Mouse (Mus musculus): Measurements from ENCODE around the gene Rmnd5a. TPM values are rescaled to one million over a fixed set of nuclear protein-coding genes. Genes with fewer than 3 reads are reported as not detected.

Rmnd5a gene
- total RNA-seq, 2 experiments from 2014 or later = 51.5 to 129 TPM

DNA sequence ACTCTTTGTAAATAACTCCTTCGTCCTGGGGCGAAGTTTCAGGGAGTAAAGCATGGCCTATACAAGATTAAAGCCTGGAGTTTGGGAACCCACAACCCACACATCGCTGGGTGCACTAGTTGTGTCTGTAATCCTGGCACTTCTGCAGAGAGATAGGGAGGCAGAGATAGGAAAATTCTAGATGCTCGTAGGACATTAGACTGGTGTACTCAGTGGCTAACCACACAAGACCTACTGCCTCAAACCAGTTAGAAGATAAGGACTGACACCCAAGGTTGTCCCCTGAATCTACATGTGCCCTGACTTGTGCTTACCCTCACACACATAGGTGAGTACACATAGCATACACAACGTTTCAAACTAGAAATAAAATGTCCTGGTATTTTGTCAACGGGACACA lies 5.1 kb upstream of the Rmnd5a start:
- no peak for ATAC-seq (replicated peaks; ENCODE audit: low FRiP score, poor library complexity, severe bottlenecking)

DNA sequence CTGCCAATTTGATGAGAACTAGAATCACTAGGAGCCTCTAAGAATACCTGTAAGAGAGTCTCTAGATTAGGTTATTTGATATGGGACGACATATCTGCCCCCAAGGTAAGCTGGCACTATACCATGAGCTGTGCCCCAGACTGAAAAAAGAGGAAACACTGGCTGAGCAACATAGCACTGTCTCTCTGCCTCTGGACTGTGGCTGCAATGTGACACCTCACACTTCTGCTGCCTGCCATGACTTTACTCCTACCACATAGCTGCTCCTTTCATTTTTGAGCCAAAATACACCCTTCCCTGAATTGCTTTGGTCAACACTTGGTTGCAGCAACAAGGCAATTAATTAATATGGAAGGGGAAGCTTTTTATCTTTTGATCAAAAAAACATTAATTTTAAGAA lies 4.3 kb upstream of the Rmnd5a start:
- ATAC-seq (replicated peaks; ENCODE audit: low FRiP score, poor library complexity, severe bottlenecking) = no peak

DNA sequence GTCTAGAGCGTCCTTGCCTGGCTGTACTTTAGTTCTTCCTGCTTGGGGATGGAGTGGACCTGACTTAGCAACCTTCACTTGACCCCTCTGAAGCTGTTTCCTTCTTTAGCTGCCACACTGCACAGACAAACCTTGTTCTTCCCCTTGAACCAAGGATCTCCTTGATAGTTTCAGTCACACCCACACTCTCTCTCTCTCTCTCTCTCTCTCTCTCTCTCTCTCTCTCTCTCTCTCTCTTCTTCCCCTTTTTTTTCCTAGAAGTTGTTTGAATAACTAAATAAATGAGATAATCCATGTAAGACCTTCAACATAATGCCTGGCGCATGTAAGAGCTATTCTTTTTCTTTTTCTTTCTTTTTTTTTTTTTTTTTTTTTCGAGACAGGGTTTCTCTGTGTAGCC lies 1.7 kb upstream of the Rmnd5a start:
- no peak for ATAC-seq (replicated peaks; ENCODE audit: low FRiP score, poor library complexity, severe bottlenecking)

DNA sequence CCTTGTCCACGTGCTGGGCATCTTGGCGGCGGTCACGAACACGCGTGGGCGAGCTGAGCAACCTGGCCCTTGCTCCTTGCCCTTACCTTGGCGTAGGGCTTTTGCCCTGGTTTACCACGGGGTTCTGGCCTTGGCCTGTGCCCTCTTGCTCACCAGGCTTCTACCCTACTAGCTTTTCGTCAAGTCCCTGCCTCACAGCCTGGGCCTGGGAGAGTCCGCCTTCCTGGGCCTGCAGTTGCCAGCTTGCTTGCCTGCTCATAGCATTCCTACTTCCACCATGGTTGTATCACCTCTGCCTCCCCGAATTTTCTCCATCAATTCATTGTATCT lies 779 bp upstream of the Rmnd5a start:
- no peak for ATAC-seq (replicated peaks; ENCODE audit: low FRiP score, poor library complexity, severe bottlenecking)

DNA sequence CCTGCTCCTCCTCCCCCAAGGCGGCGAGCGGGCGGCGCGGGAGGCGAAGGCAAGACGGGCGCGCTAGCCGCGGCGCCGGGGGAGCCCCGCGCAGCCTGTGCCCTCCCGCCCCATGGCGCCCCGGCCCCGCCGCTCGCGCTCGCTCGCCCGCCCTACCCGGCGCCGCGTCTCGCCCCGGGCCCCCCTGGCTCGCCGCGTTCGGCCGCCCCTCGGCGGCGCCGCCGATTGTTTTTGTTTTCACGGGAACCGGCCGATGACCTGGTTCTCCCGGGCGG lies 283 bp downstream of the Rmnd5a start:
- ATAC-seq (replicated peaks; ENCODE audit: low FRiP score, poor library complexity, severe bottlenecking) = no peak

DNA sequence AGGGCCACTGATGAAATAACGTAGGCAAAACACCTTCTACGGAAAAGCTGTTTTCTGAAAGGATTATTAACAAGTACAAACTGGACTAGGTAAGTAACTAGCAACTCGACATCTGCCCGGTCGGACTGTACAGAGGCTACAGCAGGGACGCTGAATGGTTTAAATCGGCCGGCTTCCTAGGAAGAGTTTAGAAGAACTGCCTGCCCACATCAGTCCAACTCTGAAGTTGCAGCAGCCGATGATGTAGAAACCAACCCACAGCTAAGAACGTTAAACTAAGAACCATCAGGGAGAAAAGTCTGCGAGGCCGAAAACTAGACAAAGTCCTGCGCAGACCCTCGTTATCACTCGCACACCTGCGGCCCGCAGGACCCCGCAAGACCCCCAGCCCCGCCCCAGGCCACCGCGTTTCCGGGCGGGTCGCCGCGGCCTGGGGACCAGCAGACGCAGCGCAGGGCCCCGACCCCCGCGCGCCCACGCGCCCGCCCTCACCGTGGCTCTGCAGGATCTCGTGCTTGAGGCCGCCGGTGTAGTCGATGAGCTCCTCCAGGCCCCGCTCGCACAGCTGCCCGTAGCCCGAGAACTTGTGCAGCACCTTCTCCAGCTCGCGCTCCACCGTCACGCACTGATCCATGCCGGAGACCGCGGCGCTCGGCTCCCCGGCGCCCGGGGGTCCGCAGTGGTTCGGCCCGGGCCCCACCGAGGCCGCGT lies 776 bp downstream of the Rmnd5a start:
- ATAC-seq (replicated peaks; ENCODE audit: low FRiP score, poor library complexity, severe bottlenecking) = no peak

DNA sequence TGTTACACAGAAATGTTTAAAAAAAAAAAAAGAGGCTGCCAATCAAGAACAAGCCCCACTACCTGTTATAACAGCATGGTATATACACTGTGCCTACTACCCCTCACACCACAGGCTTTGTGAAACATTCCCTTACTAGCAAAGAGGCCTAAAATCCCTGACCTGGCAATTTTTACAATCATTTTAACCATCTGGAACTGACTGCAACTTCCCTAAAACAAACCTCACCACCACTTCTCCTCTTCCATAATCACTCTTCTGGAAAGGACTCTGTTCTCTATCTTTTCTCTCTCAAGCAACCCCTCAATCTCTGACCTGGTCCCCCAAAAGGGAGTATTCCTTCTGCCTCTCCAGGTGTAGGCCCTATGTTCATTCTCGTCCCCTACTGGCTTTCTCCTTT lies 2.4 kb downstream of the Rmnd5a start:
- no peak for ATAC-seq (replicated peaks; ENCODE audit: low FRiP score, poor library complexity, severe bottlenecking)

DNA sequence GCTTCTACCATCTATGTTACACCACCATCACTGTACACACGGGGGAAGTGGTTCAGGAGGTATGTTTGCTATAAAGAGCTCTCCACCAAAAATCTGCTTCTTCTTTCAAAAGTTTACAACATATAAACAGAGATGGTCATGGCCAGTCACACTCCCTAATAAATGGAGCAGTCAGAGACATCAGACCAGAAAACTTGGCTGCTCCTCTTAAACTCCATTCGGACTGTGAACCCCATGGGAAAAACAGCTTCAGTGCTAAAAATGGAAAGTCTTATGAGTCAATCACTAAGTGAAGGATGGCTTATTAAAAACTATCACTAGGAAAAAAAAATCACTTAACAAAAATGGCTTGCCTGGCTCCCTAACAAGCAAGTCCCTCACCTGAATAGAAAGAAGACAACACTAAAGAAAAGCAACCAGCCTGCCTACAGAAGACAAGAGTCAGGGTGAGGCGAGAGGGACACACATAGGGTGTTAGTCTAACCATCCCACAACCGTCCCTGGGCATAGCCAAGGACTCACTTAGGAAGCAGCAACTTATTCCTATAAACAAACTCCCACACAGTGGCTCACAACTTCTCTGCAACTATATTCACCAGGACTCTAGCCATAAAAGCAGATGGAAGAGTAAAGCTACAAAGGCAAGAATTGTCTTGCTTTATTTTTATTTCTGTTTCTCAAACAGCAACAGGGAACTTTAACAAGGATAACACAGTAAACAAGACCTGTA lies 12.3 kb downstream of the Rmnd5a start:
- ATAC-seq (replicated peaks; ENCODE audit: low FRiP score, poor library complexity, severe bottlenecking) = no peak

DNA sequence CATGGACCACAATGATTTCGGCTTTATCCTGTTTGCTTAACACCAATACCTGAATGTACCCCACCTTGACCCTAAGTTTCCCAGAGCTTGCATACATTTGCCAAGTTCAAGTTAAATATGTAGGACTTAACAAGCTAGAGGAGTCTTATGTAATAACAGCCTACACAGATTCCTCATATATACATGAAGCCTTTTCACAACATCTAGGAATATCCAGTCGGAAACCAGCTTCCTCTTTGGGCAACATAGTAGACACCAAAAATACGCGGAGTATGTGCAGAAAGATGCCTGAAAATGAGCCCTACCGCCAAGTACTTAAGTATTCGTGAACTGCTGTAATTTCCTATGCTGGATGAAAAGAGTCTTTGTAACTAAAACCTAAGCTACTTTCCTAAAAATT lies 14.8 kb downstream of the Rmnd5a start:
- ATAC-seq (replicated peaks; ENCODE audit: low FRiP score, poor library complexity, severe bottlenecking) = no peak

DNA sequence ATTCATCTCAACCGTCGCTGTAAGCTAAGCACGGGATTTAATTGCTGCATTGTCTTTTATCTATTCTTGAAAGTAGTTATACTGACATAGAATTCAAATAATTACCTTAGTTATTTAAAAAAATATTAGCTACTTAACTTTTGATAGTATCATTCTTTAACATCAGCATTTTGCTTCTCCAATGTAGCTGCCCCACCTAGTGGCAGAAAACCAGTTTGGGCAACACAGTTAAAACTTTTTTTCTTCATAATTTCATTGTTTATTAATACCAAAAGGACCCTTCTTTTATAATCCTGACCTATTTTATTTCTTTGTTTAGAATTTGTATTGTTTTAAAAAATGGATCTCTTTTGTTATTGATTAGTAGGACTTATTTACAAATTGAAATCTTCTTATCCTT lies 17.3 kb downstream of the Rmnd5a start:
- no peak for ATAC-seq (replicated peaks; ENCODE audit: low FRiP score, poor library complexity, severe bottlenecking)

DNA sequence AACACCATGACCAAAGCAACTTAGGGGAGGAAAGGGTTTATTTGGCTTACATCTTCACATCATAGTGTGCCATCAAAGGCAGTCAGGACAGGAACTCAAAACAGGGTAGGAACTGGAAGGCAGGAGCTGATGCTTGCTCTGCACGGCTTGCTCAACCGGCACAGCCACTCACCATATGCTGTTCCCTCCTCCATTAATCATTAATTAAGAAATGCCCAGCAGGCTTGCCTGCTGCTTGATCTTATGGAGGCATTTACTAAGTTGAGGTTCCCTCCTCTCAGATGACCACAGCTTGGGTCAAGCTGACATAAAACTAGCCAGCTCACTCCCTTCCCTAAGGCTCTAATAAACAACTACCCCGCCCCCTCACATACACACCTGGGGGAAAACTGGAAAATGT lies 18.3 kb downstream of the Rmnd5a start:
- 0 out of 2 replicates have a peak, but pooled peaks have one; percentile 28 for ATAC-seq (replicated peaks; ENCODE audit: low FRiP score, poor library complexity, severe bottlenecking)

DNA sequence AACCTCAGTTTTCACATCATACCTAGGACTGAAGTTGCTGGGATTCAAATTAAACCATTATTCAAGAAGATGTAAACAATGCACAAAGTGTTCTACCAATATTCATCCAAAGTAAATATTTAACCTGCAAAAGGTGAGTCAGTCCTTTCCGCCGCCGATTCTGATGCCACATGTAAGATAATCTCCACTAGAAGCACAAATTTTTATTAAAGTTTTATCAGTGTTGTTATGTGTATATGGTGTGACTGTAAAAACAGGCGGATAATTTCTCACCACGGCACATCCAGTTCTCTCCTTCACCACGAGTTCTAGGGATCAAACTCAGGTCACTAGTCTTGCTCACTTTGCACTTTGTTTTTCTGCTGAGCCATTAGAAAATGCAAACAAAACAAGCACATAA lies 19.6 kb downstream of the Rmnd5a start:
- no peak for ATAC-seq (replicated peaks; ENCODE audit: low FRiP score, poor library complexity, severe bottlenecking)

DNA sequence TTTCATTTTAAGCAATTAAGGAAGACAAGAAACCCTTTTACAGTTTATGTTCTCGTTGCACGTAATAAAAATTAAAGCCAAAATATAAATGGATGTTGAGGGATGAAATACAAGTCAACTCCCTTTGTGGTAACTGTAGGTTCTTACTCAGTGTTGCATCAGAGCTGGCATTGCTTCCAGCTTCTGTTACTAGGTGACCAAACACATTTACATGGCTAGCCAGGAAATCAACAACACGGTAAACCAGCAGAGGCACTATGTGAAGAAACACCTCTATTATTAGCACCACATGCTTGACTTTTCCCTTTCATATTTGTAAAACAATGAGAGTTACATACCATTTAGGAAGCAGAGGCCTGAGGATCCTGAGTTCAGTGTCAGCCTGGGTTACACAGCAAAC lies 21.6 kb downstream of the Rmnd5a start:
- ATAC-seq (replicated peaks; ENCODE audit: low FRiP score, poor library complexity, severe bottlenecking) = no peak

DNA sequence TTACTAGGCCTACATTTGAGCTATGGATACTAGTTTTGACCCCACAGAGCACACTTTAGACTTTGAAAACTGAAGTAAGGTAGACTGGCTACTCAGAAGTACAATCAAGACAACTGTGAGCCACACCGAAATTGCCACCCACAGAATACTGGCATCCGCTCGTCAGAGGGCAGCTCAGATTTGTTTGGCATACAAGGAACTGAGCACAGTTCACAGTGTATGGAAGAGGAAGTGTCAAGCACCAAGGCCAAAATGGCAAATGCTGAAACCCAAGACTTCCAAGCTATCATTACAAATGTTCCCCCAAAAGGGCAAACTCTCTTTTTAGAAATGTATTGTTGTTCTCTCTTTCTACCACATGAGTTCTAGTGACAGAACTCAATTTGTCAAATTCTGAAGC lies 25.0 kb downstream of the Rmnd5a start:
- no peak for ATAC-seq (replicated peaks; ENCODE audit: low FRiP score, poor library complexity, severe bottlenecking)

DNA sequence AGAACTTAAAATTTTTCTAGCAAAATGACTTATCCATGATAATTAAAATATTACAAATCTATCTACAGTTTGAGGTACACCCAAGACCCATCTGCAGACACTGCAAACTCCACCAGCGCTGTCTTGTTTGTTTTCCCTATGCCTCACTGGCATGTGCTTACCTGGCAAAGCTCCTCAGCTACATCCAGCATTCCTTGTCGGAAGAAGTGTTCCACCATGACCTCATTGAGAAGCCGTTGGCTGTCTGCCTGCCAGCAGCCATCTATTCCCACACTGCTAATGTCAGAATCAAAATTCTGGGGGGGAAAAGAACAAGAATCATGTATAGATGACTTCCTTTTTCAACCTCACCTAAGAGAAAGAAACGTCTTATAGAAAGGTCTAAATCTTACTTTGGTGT lies 25.8 kb downstream of the Rmnd5a start:
- ATAC-seq (replicated peaks; ENCODE audit: low FRiP score, poor library complexity, severe bottlenecking) = no peak

DNA sequence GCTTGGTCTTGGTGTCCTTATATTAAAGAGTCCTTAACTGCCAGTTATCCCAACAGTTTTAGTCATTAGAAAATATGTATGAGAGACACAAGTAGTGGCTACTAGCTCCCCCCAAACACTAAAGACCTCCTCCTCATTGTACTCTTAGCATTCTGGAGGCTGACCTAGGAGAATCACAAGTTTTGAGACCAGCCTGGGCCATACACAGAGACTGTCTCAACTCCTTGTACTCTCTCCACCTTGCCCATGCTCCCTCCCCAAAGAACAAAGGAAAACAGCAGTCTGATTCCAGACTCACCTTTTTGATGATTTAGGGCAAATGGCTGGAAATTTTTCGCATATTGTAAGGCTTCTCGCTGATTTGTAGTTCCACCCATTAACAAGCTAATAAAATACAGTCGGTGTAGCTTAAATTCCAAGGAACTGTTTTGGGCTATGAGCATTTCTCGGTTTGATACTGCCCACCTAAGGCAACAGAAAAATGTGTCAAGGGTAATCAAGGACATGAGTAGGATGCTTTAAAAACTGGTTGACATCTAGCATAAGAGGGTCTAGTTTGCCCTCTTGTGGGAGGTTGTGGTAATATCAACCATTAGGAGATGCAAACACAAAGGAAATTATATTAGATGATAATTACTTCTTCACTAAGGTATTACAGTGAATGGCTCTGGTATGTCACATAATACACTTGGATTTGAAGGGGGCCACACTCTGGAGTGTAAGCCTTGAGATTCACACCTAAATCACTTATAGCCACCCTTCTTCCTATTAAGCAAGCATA lies 41.4 kb downstream of the Rmnd5a start:
- no peak for ATAC-seq (replicated peaks; ENCODE audit: low FRiP score, poor library complexity, severe bottlenecking)

DNA sequence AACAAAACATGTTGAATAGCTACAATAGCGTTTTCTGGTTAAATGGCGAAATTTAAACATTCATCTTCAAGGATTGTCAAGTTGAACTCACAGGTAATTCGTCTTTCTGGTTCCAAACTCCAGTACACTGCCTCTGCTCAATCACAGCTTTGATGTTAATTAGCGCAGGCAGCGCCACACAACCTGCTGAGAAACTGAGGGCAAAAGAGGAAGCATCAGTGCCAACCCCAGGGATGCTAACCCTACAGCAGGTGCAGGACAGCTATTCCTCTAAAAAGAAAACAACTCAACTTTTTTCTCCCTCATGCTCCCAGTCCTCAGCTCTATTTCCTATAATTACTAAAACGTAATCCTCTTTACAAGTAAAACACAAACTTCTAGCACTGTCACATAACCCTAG lies 43.7 kb downstream of the Rmnd5a start:
- ATAC-seq (replicated peaks; ENCODE audit: low FRiP score, poor library complexity, severe bottlenecking) = no peak

DNA sequence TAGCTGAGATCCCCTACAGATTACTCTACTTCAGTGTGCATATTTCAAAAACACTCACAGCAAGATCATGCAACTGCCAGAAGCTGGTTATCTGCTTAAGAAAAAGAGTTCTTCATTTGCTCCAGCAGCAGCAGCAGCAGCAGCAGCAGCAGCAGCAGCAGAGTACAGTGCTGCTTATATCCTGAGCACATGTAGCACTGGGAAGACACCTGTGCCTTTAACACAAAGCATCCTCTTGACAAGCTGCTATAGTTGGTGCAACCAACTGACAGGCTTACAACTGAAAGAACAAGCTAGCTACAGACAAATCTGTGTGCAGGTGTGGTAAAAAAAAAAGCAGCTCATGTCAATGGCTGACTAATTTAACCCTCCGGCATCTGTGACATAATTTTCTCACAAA lies 44.4 kb downstream of the Rmnd5a start:
- no peak for ATAC-seq (replicated peaks; ENCODE audit: low FRiP score, poor library complexity, severe bottlenecking)

DNA sequence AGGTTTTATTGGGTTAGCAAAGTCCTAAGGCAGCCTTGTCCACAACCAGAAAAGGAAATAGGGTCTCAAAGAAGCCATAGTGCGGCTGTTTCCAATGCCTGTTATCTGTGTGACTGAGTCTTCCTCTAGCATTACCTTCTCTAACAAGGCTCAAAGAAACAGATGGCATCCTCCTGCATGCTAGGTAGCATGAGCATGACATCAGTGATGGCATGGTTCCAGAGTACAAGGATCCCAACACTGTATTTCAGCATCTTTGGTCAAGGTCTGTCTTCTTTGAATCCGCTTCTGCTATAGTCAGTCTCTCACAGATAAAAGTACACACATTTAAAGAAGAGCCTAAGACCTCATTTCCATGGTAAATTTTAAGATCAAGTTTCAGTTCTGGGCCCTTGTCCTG lies 49.9 kb downstream of the Rmnd5a start:
- no peak for ATAC-seq (replicated peaks; ENCODE audit: low FRiP score, poor library complexity, severe bottlenecking)

DNA sequence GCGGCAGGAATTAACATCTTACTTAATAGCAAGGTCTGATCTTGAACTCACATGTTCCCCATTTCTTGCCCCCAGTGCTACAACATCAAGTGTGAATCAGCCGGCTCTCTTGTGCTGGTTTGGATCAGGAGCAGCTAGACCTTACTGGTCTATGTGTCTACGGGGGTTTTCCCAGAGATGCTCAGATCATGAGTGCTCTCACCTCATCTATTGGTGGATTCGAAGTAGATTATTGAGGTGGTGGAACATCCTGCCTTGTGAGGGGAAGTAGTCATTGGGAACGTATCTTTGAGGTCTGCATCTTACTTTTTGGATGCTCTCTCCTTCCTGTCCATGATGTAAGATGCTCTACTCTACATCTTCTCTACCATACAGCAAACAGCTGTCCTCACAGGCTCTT lies 58.8 kb downstream of the Rmnd5a start:
- no peak for ATAC-seq (replicated peaks; ENCODE audit: low FRiP score, poor library complexity, severe bottlenecking)

DNA sequence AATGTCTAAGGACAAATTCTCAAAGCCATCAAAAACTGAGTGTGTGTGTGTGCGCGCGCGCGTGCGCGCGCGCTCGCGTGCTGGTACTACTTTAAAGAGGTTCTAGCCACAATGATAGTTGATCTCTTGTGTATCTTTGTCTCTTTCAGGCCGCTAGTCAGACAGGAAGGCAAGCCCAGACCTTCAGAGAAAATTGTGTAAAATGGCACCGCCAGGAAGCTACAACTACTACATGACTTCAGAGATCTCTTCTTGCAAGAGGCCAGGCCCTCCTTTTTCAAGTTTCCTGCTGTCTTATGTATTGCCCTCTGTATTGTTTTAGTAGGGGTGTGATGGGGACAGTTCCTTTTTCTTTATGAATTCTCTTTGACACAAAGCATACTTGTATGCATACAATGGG lies 63.7 kb downstream of the Rmnd5a start:
- ATAC-seq (replicated peaks; ENCODE audit: low FRiP score, poor library complexity, severe bottlenecking) = no peak
